Mouse (Mus musculus) left cerebral cortex, postnatal 14 days (tissue): Measurements from ENCODE around the gene Gm17416. TPM values are rescaled to one million over a fixed set of nuclear protein-coding genes. Genes with fewer than 3 reads are reported as not detected.

Experiments used
- DNase-seq, 2 experiments: peaks; one replicate each; pipeline ENCODE4 v3.0.0; 2021 to 2022; ENCODE audit warnings: low spot score in 2 of 2, mixed read lengths in 1 of 2
- intact Hi-C: fragments of 180-260 bp; cut with DNase I; formaldehyde crosslinking; loops from one replicate; pipeline ENCODE4 v1.15.1; 2025
- total RNA-seq, 2 experiments: library from RNA; stranded (reverse); gene quantifications; 2 replicates each; pipeline ENCODE4 v1.2.3; 2021

Gene Gm17416
- total RNA-seq, 2 experiments from 2014 or later, result not detected

DNA sequence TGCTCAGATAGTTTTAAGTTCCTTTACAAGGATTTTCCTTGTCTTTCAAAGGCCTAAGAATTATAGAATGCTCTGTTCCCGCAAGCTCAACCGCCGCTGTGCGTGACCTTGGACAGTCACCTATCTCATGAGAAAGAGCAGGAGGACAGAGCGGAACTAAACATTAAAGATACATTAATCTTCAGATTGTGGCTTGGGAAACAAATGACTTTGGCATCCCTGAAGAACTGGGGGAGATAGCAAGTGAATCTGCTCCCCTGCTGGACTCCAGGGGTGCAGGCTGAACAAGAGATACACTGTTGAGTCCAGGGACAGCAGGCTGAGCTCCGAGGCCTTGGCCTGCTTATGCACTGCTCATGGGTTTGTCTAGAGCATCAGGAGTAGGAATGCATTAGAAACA lies 30.9 kb downstream of the Gm17416 start:
- DNase-seq, result no peak
- intact Hi-C loops, result no loop called here

DNA sequence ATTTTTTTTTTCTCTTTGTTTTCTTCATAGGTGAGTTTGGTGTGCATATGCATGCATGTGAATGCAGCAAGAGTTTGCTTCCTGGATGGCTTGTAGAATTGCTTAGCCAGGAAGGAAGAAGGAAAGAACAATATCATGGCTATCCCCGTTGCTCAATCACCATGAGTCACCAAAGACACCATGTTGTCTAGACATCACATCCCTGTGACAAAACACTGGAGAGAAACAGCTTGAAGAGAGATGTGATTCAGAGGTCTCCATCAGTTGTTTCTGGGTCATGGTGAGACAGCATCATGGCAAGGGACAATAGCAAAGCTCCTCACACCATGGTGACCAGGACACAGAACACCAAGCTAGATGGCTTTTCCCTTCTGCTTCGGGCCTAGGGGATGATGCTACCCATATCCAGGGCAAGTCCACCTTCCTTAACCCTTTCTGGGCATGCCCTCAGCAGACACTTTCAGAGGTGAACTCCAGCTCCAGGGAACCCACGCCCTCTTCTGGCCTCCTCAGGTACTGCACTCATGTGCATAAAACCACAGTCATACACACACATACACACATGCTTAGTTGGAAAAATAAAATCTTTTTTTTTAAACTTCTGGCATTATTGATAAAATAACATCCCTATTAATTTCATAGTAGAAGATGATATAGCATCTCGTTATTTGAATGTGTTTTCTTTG lies 32.3 kb downstream of the Gm17416 start:
- intact Hi-C loops, result no loop called here
- DNase-seq, result no peak

DNA sequence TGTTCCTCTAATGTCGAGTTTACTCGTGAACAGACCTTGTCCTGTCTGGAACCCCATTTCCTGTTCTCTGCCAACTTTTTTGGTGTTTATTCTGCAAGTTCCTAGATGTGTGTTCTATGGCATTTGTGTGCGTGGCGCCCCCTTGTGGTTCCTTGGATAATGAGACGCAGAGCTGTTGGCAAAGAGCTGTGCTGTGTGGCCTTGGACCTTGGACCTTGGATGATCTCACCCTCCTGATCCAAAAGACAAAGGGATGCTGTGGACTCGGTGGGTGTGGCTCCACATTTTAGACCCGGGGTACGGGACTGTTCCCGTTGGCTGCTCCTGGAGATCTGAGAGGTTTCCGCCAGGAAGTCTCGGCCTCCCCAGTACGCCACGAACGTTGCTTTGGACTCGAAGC lies 34.9 kb downstream of the Gm17416 start, which contains the start of gene Defb36:
Gene Defb36 (plus strand): TSS at position 271 of the 400 bp plus-strand sequence.
- intact Hi-C loops, result no loop called here
- peak in 1 of 2 experiments; percentile 51 for DNase-seq

DNA sequence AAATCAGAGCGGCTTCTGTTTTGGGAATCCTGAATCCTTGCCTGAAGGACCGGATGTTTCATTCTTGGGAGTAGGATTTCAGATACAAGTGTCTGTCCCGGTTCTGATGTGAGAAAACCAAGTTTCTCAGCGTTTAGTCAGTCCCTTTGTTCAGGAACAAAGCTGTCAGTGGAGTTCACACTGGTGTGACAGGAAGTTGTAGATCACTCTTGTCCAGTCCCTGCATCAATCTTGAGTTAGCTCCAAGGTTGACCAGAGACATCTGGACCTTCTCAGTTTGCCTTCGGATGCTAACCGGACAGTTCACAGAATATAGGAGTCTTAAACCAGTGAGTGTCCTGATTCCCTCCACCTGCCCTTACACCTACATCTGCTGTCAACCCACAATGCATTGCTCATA lies 38.6 kb downstream of the Gm17416 start:
- no peak for DNase-seq
- intact Hi-C loops, result no loop called here

DNA sequence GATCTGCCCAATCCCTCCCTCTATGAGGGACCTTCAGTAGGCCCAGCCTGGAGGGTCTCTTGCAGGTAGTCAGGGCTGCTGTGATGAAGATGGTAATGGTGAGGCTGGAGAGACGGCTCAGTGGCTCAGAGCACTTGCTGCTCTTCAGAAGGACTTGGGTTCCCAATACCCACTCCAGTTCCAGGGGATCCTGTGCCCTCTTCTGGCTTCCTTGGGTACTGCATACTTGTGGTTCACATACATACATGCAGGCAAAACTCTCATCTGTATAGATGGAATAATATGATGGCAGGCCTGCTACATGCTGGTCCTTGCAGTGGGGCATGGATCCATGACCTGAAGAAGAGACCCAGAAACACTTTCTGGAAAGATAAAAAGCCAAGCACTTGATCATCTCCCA lies 39.6 kb downstream of the Gm17416 start:
- intact Hi-C loops, result no loop called here
- DNase-seq, result no peak

DNA sequence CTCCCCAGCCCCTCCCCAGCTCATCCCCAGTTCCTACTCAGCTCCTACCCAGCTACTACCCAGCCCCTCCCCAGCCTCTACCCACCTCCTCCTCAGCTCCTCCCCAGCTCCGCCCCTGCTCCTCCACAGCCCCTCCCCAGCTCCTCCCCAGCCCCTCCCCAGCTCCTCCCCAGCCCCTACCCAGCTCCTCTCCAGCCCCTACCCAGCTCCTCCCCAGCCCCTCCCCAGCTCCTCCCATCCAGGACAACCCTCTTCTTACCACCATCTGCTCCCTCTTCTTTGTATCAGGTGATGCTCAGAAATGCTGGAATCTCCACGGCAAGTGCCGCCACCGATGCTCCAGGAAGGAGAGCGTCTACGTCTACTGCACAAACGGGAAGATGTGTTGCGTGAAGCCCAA lies 43.1 kb downstream of the Gm17416 start:
- DNase-seq, result no peak

DNA sequence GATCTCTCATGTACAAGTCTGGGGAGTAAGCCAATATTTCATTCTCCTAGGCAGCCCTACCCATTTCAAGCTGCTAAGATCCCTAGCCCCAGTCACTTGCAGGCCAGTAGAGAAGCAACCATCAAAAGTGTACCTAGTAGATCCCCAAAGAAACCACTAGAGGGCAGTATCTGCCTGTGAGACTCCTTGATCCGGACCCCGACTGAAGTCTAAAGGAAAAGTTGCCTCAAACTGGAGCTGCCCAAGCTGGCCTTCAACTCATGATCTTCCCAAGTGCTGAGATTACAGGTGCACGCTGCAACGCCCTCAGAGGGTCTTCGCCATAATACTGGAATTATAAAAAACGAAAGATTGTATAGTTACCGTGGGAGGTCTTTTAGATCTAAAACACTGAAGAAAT lies 46.4 kb downstream of the Gm17416 start:
- peak; percentile 75 to 77 for DNase-seq
- intact Hi-C loops, result loop anchor here (2.0 to 5.0 kb wide), 3 partner anchors 41 to 217 kb away; partner anchors contain the start of gene Bcl2l1

More for the DNA sequence above, 43.1 kb downstream of the Gm17416 start:
- intact Hi-C loops, result no loop called here

DNA sequence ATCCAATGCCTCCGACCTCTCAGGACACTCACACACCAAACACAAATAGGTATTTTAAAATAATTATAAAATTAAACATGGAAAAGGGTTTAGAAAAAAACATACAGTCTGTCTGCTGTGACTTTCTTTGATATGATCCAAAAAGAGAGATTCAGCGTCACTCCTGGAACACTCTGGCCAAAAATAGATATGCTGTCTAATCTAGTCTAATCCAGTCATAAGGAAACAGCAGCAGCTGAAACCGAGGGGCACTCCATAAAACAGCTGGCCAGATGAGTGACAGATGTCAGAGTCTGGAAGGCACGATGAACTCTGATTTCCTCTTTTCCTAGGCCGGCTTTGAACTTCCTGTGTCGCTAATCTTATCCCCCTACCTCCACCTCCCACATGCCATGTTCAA lies 47.3 kb downstream of the Gm17416 start:
- intact Hi-C loops, result loop anchor here (5.0 kb wide), 1 partner anchor 216 kb away; the partner anchor contains the start of gene Bcl2l1
- DNase-seq, result no peak

DNA sequence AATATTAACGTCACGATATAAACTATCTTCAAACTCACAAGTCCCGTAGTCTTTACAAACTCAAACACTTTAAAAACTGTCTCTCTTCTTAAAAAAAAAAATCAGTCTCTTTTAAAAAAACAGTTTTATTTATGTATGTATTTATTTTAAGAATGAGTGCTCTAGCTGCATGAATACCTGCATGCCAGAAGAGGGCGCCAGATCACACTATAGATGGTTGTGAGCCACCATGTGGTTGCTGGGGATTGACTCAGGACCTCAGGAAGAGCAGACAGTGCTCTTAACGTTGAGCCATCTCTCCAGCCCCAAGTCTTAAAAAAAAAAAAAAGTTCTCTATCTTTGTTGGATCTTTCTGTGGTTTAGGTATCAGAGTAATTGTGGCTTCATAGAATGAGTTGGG lies 48.2 kb downstream of the Gm17416 start:
- intact Hi-C loops, result loop anchor here (5.0 kb wide), 1 partner anchor 215 kb away; the partner anchor contains the start of gene Bcl2l1
- no peak for DNase-seq

Other genes with a start within 250 kb of the Gm17416 start
- 100 to 1,000 TPM; 107 to 116 TPM for gene Rbck1, start 236.7 kb upstream of the Gm17416 start, total RNA-seq
- gene Trib3, start 225.3 kb upstream of the Gm17416 start, total RNA-seq, result under 1 TPM; 0.34 to 0.99 TPM
- gene Nrsn2, start 192.7 kb upstream of the Gm17416 start, total RNA-seq, result 10 to 100 TPM; 38.3 to 57.6 TPM
- 10 to 100 TPM; 17.9 to 22.0 TPM for gene Sox12, start 171.3 kb upstream of the Gm17416 start, total RNA-seq
- gene Zcchc3, start 154.3 kb upstream of the Gm17416 start, total RNA-seq, result 10 to 100 TPM in 1 of 2 experiments, 1 to 10 TPM in 1; 8.7 to 11.9 TPM
- gene 6820408C15Rik, start 153.8 kb upstream of the Gm17416 start, total RNA-seq, result 1 to 10 TPM; 3.1 to 3.3 TPM
- gene Defb23, start 104.7 kb upstream of the Gm17416 start, total RNA-seq, result not detected
- gene Defb20, start 92.3 kb upstream of the Gm17416 start, total RNA-seq, result not detected
- gene Defb22, start 79.2 kb upstream of the Gm17416 start, total RNA-seq, result not detected
- gene Defb26, start 57.6 kb upstream of the Gm17416 start, total RNA-seq, result not detected
- not detected for gene Defb28, start 51.1 kb upstream of the Gm17416 start, total RNA-seq
- not detected for gene Defb29, start 29.2 kb upstream of the Gm17416 start, total RNA-seq
- not detected for gene Defb21, start 3.4 kb downstream of the Gm17416 start, total RNA-seq
- gene Defb19, start 11.0 kb downstream of the Gm17416 start, total RNA-seq, result not detected
- not detected for gene Defb45, start 30.1 kb downstream of the Gm17416 start, total RNA-seq
- gene Defb36, start 35.0 kb downstream of the Gm17416 start, total RNA-seq, result not detected
- gene Defb25, start 53.7 kb downstream of the Gm17416 start, total RNA-seq, result not detected
- under 1 TPM; 0.90 to 0.99 TPM for gene Rem1, start 57.6 kb downstream of the Gm17416 start, total RNA-seq
- gene H13, start 100.1 kb downstream of the Gm17416 start, total RNA-seq, result 10 to 100 TPM; 90.8 to 90.9 TPM
- 10 to 100 TPM; 17.9 to 20.4 TPM for gene Mcts2, start 117.7 kb downstream of the Gm17416 start, total RNA-seq
- gene Id1, start 166.9 kb downstream of the Gm17416 start, total RNA-seq, result 10 to 100 TPM; 19.5 to 26.4 TPM
- gene Cox4i2, start 184.8 kb downstream of the Gm17416 start, total RNA-seq, result 1 to 10 TPM; 2.3 to 2.8 TPM